Mouse (Mus musculus) CD4-positive, CD25-positive, alpha-beta regulatory T cell, adult 9 weeks (primary cell): ENCODE measurements around the gene Top1. TPM values are rescaled to one million over a fixed set of nuclear protein-coding genes. Genes with fewer than 3 reads are reported as not detected.

ENCODE experiments used
- polyA plus RNA-seq: library from polyadenylated mRNA; unstranded; fragments of 100-300 nt; shearing (Covaris generic); gene quantifications from one replicate; pipeline ENCODE4 v1.2.1, GENCODE M21; 2017

The Top1 gene
- polyA plus RNA-seq, result 49.2 TPM

GRCm38 (mm10) chr2:160645614-160646137, at the start of gene Top1:
TSS of gene Top1 (plus strand) at chr2:160645888.

GRCm38 (mm10) chr2:160731117-160731838, 85.6 kb downstream of the Top1 start, which contains the start of gene Plcg1:
TSS of gene Plcg1 (plus strand) at chr2:160731300.

Other genes starting within 250 kb of the Top1 start
- 38.9 TPM for gene Plcg1, start 85.4 kb downstream of the Top1 start, polyA plus RNA-seq
- 4.6 TPM for gene Zhx3, start 227.1 kb downstream of the Top1 start, polyA plus RNA-seq
- 1.8 TPM for gene Lpin3, start 234.8 kb downstream of the Top1 start, polyA plus RNA-seq